Mouse (Mus musculus): ENCODE measurements around the gene Ggnbp2. TPM values are rescaled to one million over a fixed set of nuclear protein-coding genes. Genes with fewer than 3 reads are reported as not detected.
A peak's percentile ranks its signal among the peaks of the same experiment; 100 is the strongest.

The Ggnbp2 gene
- polyA plus RNA-seq, 1 experiment from 2014 or later, result 56.4 TPM

- no peak for TF ChIP-seq CTCF (IDR thresholded peaks at IDR 0.05; ENCODE audit: low read depth)
- no peaks in the 10 kb centered on the region for H3K36me3 ChIP-seq (ENCODE audit: insufficient read depth, low read length)
Observed at GRCm38 (mm10) chr11:84822487-84822886, 48.1 kb downstream of the Ggnbp2 start.

GRCm38 (mm10) chr11:84821131-84821770, 49.4 kb downstream of the Ggnbp2 start:
- H3K4me1 ChIP-seq (replicated peaks; ENCODE audit: insufficient read depth, low read length), result no peaks in the 10 kb centered on the region
- WGBS, result 90% methylated on average over 9 of the region's 9 CpGs

More at GRCm38 (mm10) chr11:84822487-84822886, 48.1 kb downstream of the Ggnbp2 start:
- ATAC-seq (replicated peaks; ENCODE audit: low FRiP score, low read depth) (no peak), DNase-seq (ENCODE audit: low spot score) (no peak)
- WGBS, result 79% methylated on average over 5 of the region's 5 CpGs
- Histone ChIP-seq H3K4me3 (replicated peaks; ENCODE audit: low read depth, low read length) (no peak overlapping the region), H3K4me2 (ENCODE audit: low read length) (no peak overlapping the region), H3K9me3 (replicated peaks; ENCODE audit: low read length) (no peaks in the 10 kb centered on the region), H3K27ac (no peak overlapping the region), H3K4me1 (replicated peaks; ENCODE audit: insufficient read depth, low read length) (no peaks in the 10 kb centered on the region), H3K9ac (ENCODE audit: low read depth, low read length) (no peak overlapping the region), H3K27me3 (ENCODE audit: insufficient read depth, low read length) (no peaks in the 10 kb centered on the region)

GRCm38 (mm10) chr11:84818961-84819692, 51.5 kb downstream of the Ggnbp2 start, which contains the start of gene Mrm1:
TSS of gene Mrm1 (minus strand) at chr11:84819515.
- H3K27ac ChIP-seq, result peak within 1 kb of the TSS; percentile 88
- DNase-seq (ENCODE audit: low spot score) (peak; percentile 96), ATAC-seq (replicated peaks; ENCODE audit: low FRiP score, low read depth) (peak; percentile 88)
- H3K9ac ChIP-seq (ENCODE audit: low read depth, low read length), result peak within 1 kb of the TSS; percentile 76
- peak; percentile 88 for TF ChIP-seq CTCF (IDR thresholded peaks at IDR 0.05; ENCODE audit: low read depth)
- no peaks in the 10 kb centered on the region for H3K4me1 ChIP-seq (replicated peaks; ENCODE audit: insufficient read depth, low read length)
- H3K27me3 ChIP-seq (ENCODE audit: insufficient read depth, low read length), result no peaks in the 10 kb centered on the region
- H3K9me3 ChIP-seq (replicated peaks; ENCODE audit: low read length), result no peaks in the 10 kb centered on the region
- WGBS, result under 1% methylated on average over 55 of the region's 55 CpGs
- peak within 1 kb of the TSS; percentile 72 for H3K4me3 ChIP-seq (replicated peaks; ENCODE audit: low read depth, low read length)
- no peaks in the 10 kb centered on the region for H3K36me3 ChIP-seq (ENCODE audit: insufficient read depth, low read length)
- peak within 1 kb of the TSS; percentile 100 for H3K4me2 ChIP-seq (ENCODE audit: low read length)

More at GRCm38 (mm10) chr11:84821131-84821770, 49.4 kb downstream of the Ggnbp2 start:
- H3K4me2 ChIP-seq (ENCODE audit: low read length), result no peak overlapping the region
- H3K27me3 ChIP-seq (ENCODE audit: insufficient read depth, low read length), result no peaks in the 10 kb centered on the region
- no peak overlapping the region for H3K9ac ChIP-seq (ENCODE audit: low read depth, low read length)
- no peaks in the 10 kb centered on the region for H3K9me3 ChIP-seq (replicated peaks; ENCODE audit: low read length)
- H3K27ac ChIP-seq, result no peak overlapping the region
- no peaks in the 10 kb centered on the region for H3K36me3 ChIP-seq (ENCODE audit: insufficient read depth, low read length)
- H3K4me3 ChIP-seq (replicated peaks; ENCODE audit: low read depth, low read length), result no peak overlapping the region
- no peak for TF ChIP-seq CTCF (IDR thresholded peaks at IDR 0.05; ENCODE audit: low read depth)
- no peak for DNase-seq (ENCODE audit: low spot score)
- ATAC-seq (replicated peaks; ENCODE audit: low FRiP score, low read depth), result no peak

DNA sequence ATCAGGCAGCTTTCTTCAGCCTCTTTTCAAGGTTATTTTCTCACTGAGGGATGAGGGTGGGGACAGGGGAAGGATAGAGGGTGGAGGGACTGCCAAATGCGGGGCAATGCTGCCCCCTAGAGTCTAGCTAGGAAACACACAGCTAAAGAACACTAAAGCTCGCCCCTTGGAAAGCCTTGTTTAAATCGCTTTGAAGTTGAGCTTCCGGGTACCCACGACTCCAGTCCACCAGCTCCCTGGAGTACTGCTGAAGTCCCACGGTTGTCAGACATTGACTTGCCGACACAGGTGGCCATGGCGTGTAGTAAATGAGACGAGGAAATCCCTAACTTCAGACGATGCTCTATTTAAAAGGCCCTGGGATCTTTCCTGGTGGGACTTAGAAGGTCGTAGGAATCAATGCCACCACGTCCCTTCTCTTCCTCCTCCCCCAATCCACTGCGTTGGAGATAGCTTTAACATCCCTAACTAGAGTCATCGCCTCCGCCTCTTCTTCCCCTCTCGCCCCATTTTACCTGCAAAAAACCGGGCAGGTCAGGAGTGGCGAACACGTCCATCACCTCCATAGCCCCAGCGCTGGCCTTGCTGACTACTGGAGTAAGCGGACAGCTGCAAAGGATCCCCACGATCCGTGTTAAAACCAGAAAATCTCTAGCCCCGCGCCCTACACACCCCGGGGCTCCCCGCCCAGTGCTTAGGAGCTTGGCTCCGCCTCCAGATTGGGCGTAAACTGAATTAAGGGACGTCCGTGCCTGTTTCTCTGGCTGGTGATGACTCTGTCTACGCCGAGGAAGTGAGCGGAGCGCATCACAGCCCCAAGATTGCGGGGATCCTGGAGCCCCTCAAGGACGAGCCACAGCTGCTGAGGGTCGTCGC, 52.3 kb downstream of the Ggnbp2 start:
- no peaks in the 10 kb centered on the region for H3K4me1 ChIP-seq (replicated peaks; ENCODE audit: insufficient read depth, low read length)
- H3K9ac ChIP-seq (ENCODE audit: low read depth, low read length), result peak overlapping the region; percentile 76
- H3K9me3 ChIP-seq (replicated peaks; ENCODE audit: low read length), result no peaks in the 10 kb centered on the region
- H3K4me2 ChIP-seq (ENCODE audit: low read length), result peak overlapping the region; percentile 100
- H3K4me3 ChIP-seq (replicated peaks; ENCODE audit: low read depth, low read length), result peak overlapping the region; percentile 72
- ATAC-seq (replicated peaks; ENCODE audit: low FRiP score, low read depth), result peak; percentile 27
- peak; percentile 93 for DNase-seq (ENCODE audit: low spot score)
- H3K27me3 ChIP-seq (ENCODE audit: insufficient read depth, low read length), result no peaks in the 10 kb centered on the region
- TF ChIP-seq CTCF (IDR thresholded peaks at IDR 0.05; ENCODE audit: low read depth), result peak; percentile 87
- no peaks in the 10 kb centered on the region for H3K36me3 ChIP-seq (ENCODE audit: insufficient read depth, low read length)
- WGBS, result under 1% methylated on average over 39 of the region's 39 CpGs
- peak overlapping the region; percentile 88 for H3K27ac ChIP-seq

GRCm38 (mm10) chr11:84817362-84817761, 53.3 kb downstream of the Ggnbp2 start:
- WGBS, result 86% methylated on average over 6 of the region's 6 CpGs
- Histone ChIP-seq H3K36me3 (ENCODE audit: insufficient read depth, low read length) (no peaks in the 10 kb centered on the region), H3K27me3 (ENCODE audit: insufficient read depth, low read length) (no peaks in the 10 kb centered on the region), H3K4me2 (ENCODE audit: low read length) (no peak overlapping the region), H3K4me1 (replicated peaks; ENCODE audit: insufficient read depth, low read length) (no peaks in the 10 kb centered on the region), H3K4me3 (replicated peaks; ENCODE audit: low read depth, low read length) (no peak overlapping the region), H3K27ac (no peak overlapping the region), H3K9ac (ENCODE audit: low read depth, low read length) (no peak overlapping the region), H3K9me3 (replicated peaks; ENCODE audit: low read length) (no peaks in the 10 kb centered on the region)
- TF ChIP-seq CTCF (IDR thresholded peaks at IDR 0.05; ENCODE audit: low read depth), result peak; percentile 40; the same call in 1 of the 2 replicates
- DNase-seq (ENCODE audit: low spot score), result no peak
- ATAC-seq (replicated peaks; ENCODE audit: low FRiP score, low read depth), result no peak
